Mouse (Mus musculus) CH12.LX (cell line): ENCODE data around the gene Hcar2. TPM values are rescaled to one million over a fixed set of nuclear protein-coding genes. Genes with fewer than 3 reads are reported as not detected.

Experiments used
- DNase-seq: peaks from one replicate; pipeline ENCODE4 v3.0.0-alpha.2; 2013; ENCODE audit errors: extremely low read depth
- H3K27ac ChIP-seq: 2 replicates; pipeline ENCODE4 v1.5.1; 2012; ENCODE audit warnings: low read depth, mild to moderate bottlenecking, control low read depth, moderate library complexity; ENCODE audit not compliant: insufficient read depth
- H3K27me3 ChIP-seq: replicated peaks from 2 replicates; pipeline ENCODE3; 2012; ENCODE audit warnings: inconsistent platforms
- H3K36me3 ChIP-seq, 2 experiments: replicated peaks in 1 of 2; 2 replicates each; pipeline versions ENCODE3 to v1.6.1; 2012; ENCODE audit warnings: inconsistent platforms in 1 of 2, low read length in 1 of 2, mild to moderate bottlenecking in 1 of 2, mixed read lengths in 1 of 2, moderate library complexity in 1 of 2; ENCODE audit not compliant: control insufficient read depth in 1 of 2, insufficient read depth in 1 of 2
- H3K4me1 ChIP-seq, 2 experiments: 2 replicates each; pipeline ENCODE4 v1.6.1; 2012; ENCODE audit warnings: inconsistent platforms in 1 of 2, moderate library complexity in 1 of 2; ENCODE audit not compliant: insufficient read depth in 2 of 2, control insufficient read depth in 1 of 2
- H3K4me2 ChIP-seq: 2 replicates; pipeline ENCODE4 v1.6.1; 2012; ENCODE audit warnings: low read depth, mild to moderate bottlenecking, control low read depth; ENCODE audit not compliant: poor library complexity, insufficient read depth, severe bottlenecking
- H3K4me3 ChIP-seq, 3 experiments: fragments of 150-350 bp in 1 of 3; sonication (generic) in 1 of 3; replicated peaks in 1 of 3; 2 replicates each; pipeline versions ENCODE3 to v1.5.1; 2011 to 2012; ENCODE audit warnings: low read depth in 2 of 3, low read length in 2 of 3, mild to moderate bottlenecking in 2 of 3, moderate library complexity in 2 of 3, control low read depth in 1 of 3, improper control_type of control experiment in 1 of 3, inconsistent platforms in 1 of 3, mixed read lengths in 1 of 3; ENCODE audit not compliant: poor library complexity in 1 of 3
- H3K79me2 ChIP-seq: replicated peaks from 2 replicates; pipeline ENCODE4 v1.6.1; 2012; ENCODE audit warnings: mild to moderate bottlenecking, moderate library complexity; ENCODE audit not compliant: control insufficient read depth, poor library complexity, insufficient read depth, severe bottlenecking; ENCODE audit errors: extremely low read depth
- H3K9ac ChIP-seq: 2 replicates; pipeline ENCODE4 v1.6.1; 2012; ENCODE audit warnings: low read depth, mild to moderate bottlenecking, control low read depth, moderate library complexity; ENCODE audit not compliant: insufficient read depth
- H3K9me3 ChIP-seq: replicated peaks from 2 replicates; pipeline ENCODE3; 2012; ENCODE audit warnings: low read length, inconsistent platforms, mixed read lengths
- BHLHE40 ChIP-seq: IDR thresholded peaks from 2 replicates; pipeline ENCODE4 v1.6.1; 2011; ENCODE audit warnings: mild to moderate bottlenecking, low read depth, low read length, improper control_type of control experiment
- CTCF ChIP-seq, 2 experiments: IDR thresholded peaks in 1 of 2; conservative IDR thresholded peaks in 1 of 2; 2 replicates each; pipeline ENCODE4 v1.5.1; 2011 to 2012; ENCODE audit warnings: low read depth in 2 of 2, low read length in 2 of 2, improper control_type of control experiment in 1 of 2, inconsistent platforms in 1 of 2, mild to moderate bottlenecking in 1 of 2, moderate library complexity in 1 of 2
- E2F4 ChIP-seq: IDR thresholded peaks from 2 replicates; pipeline ENCODE4 v1.6.1; 2011; ENCODE audit warnings: low read depth, low read length, improper control_type of control experiment; ENCODE audit not compliant: insufficient replicate concordance
- ELF1 ChIP-seq: IDR thresholded peaks from 2 replicates; pipeline ENCODE4 v1.6.1; 2014; ENCODE audit warnings: low read depth, mild to moderate bottlenecking, inconsistent platforms, low read length, improper control_type of control experiment
- EP300 ChIP-seq: IDR thresholded peaks from 2 replicates; pipeline ENCODE4 v1.6.1; 2011; ENCODE audit warnings: low read length, improper control_type of control experiment
- ETS1 ChIP-seq: conservative IDR thresholded peaks from 2 replicates; pipeline ENCODE4 v1.6.1; 2012; ENCODE audit warnings: low read depth, mild to moderate bottlenecking, inconsistent platforms, low read length, improper control_type of control experiment, moderate library complexity
- HCFC1 ChIP-seq: IDR thresholded peaks from 2 replicates; pipeline ENCODE4 v1.6.1; 2012; ENCODE audit warnings: low read depth, mild to moderate bottlenecking, inconsistent platforms, low read length, improper control_type of control experiment
- IRF4 ChIP-seq: IDR thresholded peaks from 2 replicates; pipeline ENCODE4 v1.6.1; 2014; ENCODE audit warnings: low read depth, mild to moderate bottlenecking, inconsistent platforms, low read length, improper control_type of control experiment
- MEF2A ChIP-seq: IDR thresholded peaks from 2 replicates; pipeline ENCODE4 v1.6.1; 2014; ENCODE audit warnings: low read depth, mild to moderate bottlenecking, inconsistent platforms, low read length, improper control_type of control experiment, borderline replicate concordance
- MXI1 ChIP-seq: IDR thresholded peaks from 2 replicates; pipeline ENCODE4 v1.6.1; 2011; ENCODE audit warnings: mild to moderate bottlenecking, low read depth, low read length, improper control_type of control experiment
- NELFE ChIP-seq: IDR thresholded peaks from 2 replicates; pipeline ENCODE4 v1.6.1; 2011; ENCODE audit warnings: low read depth, low read length, improper control_type of control experiment
- NRF1 ChIP-seq: IDR thresholded peaks from 2 replicates; pipeline ENCODE4 v1.6.1; 2014; ENCODE audit warnings: low read depth, mild to moderate bottlenecking, inconsistent platforms, low read length, improper control_type of control experiment, moderate library complexity
- POLR2AphosphoS2 ChIP-seq: IDR thresholded peaks from 2 replicates; pipeline ENCODE4 v1.6.1; 2011; ENCODE audit warnings: low read depth, low read length, improper control_type of control experiment
- RAD21 ChIP-seq: IDR thresholded peaks from 2 replicates; pipeline ENCODE4 v1.6.1; 2011; ENCODE audit warnings: low read depth, mild to moderate bottlenecking, low read length, improper control_type of control experiment, moderate library complexity
- RCOR1 ChIP-seq: conservative IDR thresholded peaks from 2 replicates; pipeline ENCODE4 v1.6.1; 2012; ENCODE audit warnings: low read depth, mild to moderate bottlenecking, inconsistent platforms, low read length, improper control_type of control experiment
- SIN3A ChIP-seq: IDR thresholded peaks from 2 replicates; pipeline ENCODE4 v1.6.1; 2012; ENCODE audit warnings: low read length, improper control_type of control experiment, inconsistent platforms
- SMC3 ChIP-seq: IDR thresholded peaks from 2 replicates; pipeline ENCODE4 v1.6.1; 2011; ENCODE audit warnings: low read depth, low read length, improper control_type of control experiment
- TCF12 ChIP-seq: IDR thresholded peaks from 2 replicates; pipeline ENCODE4 v1.6.1; 2014; ENCODE audit warnings: low read depth, mild to moderate bottlenecking, inconsistent platforms, low read length, improper control_type of control experiment
- UBTF ChIP-seq: IDR thresholded peaks from 2 replicates; pipeline ENCODE4 v1.6.1; 2012; ENCODE audit warnings: low read depth, mild to moderate bottlenecking, inconsistent platforms, low read length, improper control_type of control experiment, moderate library complexity
- USF2 ChIP-seq: conservative IDR thresholded peaks from 2 replicates; pipeline ENCODE4 v1.6.1; 2011; ENCODE audit warnings: low read depth, low read length, improper control_type of control experiment
- ZC3H11A ChIP-seq: IDR thresholded peaks from 2 replicates; pipeline ENCODE4 v1.6.1; 2012; ENCODE audit warnings: low read depth, mild to moderate bottlenecking, inconsistent platforms, low read length, improper control_type of control experiment
- ZNF384 ChIP-seq: IDR thresholded peaks from 2 replicates; pipeline ENCODE4 v1.6.1; 2012; ENCODE audit warnings: low read depth, low read length, improper control_type of control experiment, inconsistent platforms
- dilution Hi-C: fragments of 300-500 bp; cut with MboI; formaldehyde crosslinking; loops from 2 replicates; pipeline ENCODE4 v1.14.3; 2020; ENCODE audit warnings: low sequenced_read_pairs; ENCODE audit not compliant: extremely low pct_unique_long_range_greater_than_20kb, extremely low pct_ligation_motif_present
- in situ Hi-C: fragments of 300-500 bp; cut with MboI; formaldehyde crosslinking; loops from 3 replicates; pipeline ENCODE4 v1.14.3; 2019; ENCODE audit warnings: low sequenced_read_pairs, low pct_ligation_motif_present, low pct_unique_long_range_greater_than_20kb, mixed read lengths
- polyA plus RNA-seq: library from polyadenylated mRNA; unstranded; fragments of >175 nt; gene quantifications from 2 replicates; pipeline ENCODE4 v1.2.1, GENCODE M21; 2012; ENCODE audit warnings: low read depth; ENCODE audit not compliant: insufficient read length
- total RNA-seq, 2 experiments: library from RNA; depleted of rRNA; stranded (reverse); fragments of 300-350 nt in 1 of 2; fragments of >200 nt in 1 of 2; gene quantifications; 2 replicates each; pipeline ENCODE4 v1.2.3; 2012 to 2014

Hcar2 gene
- total and polyA plus RNA-seq, 3 experiments, result not detected

DNA sequence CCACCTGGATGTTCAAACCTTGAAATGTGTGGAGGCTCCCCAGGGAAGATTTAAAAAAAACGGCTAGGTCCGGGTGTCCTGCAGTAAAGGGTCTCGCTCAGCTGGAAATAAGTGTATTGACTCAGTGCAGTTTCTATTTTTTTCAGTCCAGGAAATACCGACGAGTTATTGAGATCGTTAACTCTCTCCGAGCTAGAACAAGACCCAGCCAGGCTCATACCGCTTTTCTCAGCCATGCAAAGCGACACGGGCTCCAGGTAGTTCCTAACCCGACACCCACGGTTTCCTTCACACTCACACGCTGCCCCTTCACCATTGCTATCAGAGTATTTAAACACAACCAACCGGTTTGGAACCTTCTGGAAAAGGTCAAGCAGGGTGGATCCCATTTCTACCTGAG, 12.8 kb upstream of the Hcar2 start:
- dilution Hi-C loops, result no loop called here
- peak overlapping the region; percentile 3; the same call in 1 of the 2 replicates for H3K9ac ChIP-seq
- no peak for DNase-seq
- H3K36me3 ChIP-seq, result no peaks in the 10 kb centered on the region
- no peaks in the 10 kb centered on the region for H3K79me2 ChIP-seq
- no peak overlapping the region for H3K4me3 ChIP-seq
- H3K9me3 ChIP-seq, result no peaks in the 10 kb centered on the region
- TF ChIP-seq ZNF384 (0 out of 2 replicates have a peak, but pooled peaks have one; percentile 35), E2F4 (no peak)
- H3K4me2 ChIP-seq, result peak overlapping the region; percentile 73
- in situ Hi-C loops, result no loop called here
- no peaks in the 10 kb centered on the region for H3K27me3 ChIP-seq
- peaks cover 7 to 16% of the 10 kb centered on the region in 2 experiments; a peak in 2 of 4 replicates for H3K4me1 ChIP-seq
- H3K27ac ChIP-seq, result no peak overlapping the region

DNA sequence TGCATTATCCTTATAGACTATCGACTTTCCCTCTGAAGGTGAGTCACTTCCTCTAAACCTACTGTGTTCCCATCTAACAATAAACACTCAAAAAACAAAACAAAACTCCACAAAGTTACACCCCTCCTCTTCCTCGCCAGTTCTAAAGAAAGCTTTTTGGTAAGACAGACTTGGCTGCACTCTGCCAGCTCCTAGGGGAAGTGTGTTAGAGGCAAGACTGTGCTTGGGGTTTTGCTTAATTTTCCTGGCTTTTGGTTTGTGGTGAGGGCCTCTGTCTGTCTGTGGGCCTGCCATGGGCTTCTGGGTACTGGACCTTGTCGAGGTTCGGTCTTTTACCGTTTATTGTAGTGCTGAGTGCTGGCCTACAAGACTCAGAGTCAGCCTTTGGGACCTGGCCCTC, 8.9 kb upstream of the Hcar2 start:
- no peak for DNase-seq
- dilution Hi-C loops, result no loop called here
- no peak for TF ChIP-seq NRF1
- TF ChIP-seq SIN3A, result no peak
- no peak for TF ChIP-seq ETS1
- no peak for TF ChIP-seq ELF1
- TF ChIP-seq POLR2AphosphoS2, result no peak
- no peak for TF ChIP-seq SMC3
- TF ChIP-seq HCFC1, result no peak

GRCm38 (mm10) chr5:123869615-123870014, 4.3 kb upstream of the Hcar2 start:
- no peaks in the 10 kb centered on the region for H3K36me3 ChIP-seq
- no peak overlapping the region for H3K27ac ChIP-seq
- H3K9ac ChIP-seq, result no peak overlapping the region
- in situ Hi-C loops (no loop called here), dilution Hi-C loops (no loop called here)
- peaks cover 5% of the 10 kb centered on the region for H3K9me3 ChIP-seq
- no peak overlapping the region for H3K4me2 ChIP-seq
- no peaks in the 10 kb centered on the region for H3K79me2 ChIP-seq
- H3K4me3 ChIP-seq, result no peak overlapping the region
- no peak for DNase-seq
- peaks cover 4 to 10% of the 10 kb centered on the region in 2 experiments; a peak in 2 of 4 replicates for H3K4me1 ChIP-seq
- TF ChIP-seq SMC3 (no peak), UBTF (no peak), BHLHE40 (no peak), POLR2AphosphoS2 (no peak), CTCF (conservative IDR thresholded peaks at IDR 0.05 in 1 of 2, IDR thresholded peaks at IDR 0.05 in 1 of 2; ENCODE audit: low read depth in 2 of 2, low read length in 2 of 2) (no peak), EP300 (no peak), MXI1 (no peak), RAD21 (no peak), MEF2A (no peak), NELFE (no peak), TCF12 (no peak), ZC3H11A (no peak), USF2 (no peak), RCOR1 (no peak), NRF1 (no peak), IRF4 (no peak)
- no peaks in the 10 kb centered on the region for H3K27me3 ChIP-seq

More for the DNA sequence above, 8.9 kb upstream of the Hcar2 start:
- Histone ChIP-seq H3K4me2 (no peak overlapping the region), H3K9me3 (peaks cover 5% of the 10 kb centered on the region), H3K9ac (no peak overlapping the region), H3K27me3 (no peaks in the 10 kb centered on the region), H3K4me1 (peaks cover 7 to 16% of the 10 kb centered on the region in 2 experiments; a peak in 2 of 4 replicates), H3K27ac (no peak overlapping the region), H3K79me2 (no peaks in the 10 kb centered on the region), H3K4me3 (no peak overlapping the region), H3K36me3 (no peaks in the 10 kb centered on the region)
- in situ Hi-C loops, result no loop called here
